Mouse (Mus musculus): Measurements from ENCODE around the gene Kif2c.
A peak's percentile ranks its signal among the peaks of the same experiment; 100 is the strongest.

Gene Kif2c

DNA sequence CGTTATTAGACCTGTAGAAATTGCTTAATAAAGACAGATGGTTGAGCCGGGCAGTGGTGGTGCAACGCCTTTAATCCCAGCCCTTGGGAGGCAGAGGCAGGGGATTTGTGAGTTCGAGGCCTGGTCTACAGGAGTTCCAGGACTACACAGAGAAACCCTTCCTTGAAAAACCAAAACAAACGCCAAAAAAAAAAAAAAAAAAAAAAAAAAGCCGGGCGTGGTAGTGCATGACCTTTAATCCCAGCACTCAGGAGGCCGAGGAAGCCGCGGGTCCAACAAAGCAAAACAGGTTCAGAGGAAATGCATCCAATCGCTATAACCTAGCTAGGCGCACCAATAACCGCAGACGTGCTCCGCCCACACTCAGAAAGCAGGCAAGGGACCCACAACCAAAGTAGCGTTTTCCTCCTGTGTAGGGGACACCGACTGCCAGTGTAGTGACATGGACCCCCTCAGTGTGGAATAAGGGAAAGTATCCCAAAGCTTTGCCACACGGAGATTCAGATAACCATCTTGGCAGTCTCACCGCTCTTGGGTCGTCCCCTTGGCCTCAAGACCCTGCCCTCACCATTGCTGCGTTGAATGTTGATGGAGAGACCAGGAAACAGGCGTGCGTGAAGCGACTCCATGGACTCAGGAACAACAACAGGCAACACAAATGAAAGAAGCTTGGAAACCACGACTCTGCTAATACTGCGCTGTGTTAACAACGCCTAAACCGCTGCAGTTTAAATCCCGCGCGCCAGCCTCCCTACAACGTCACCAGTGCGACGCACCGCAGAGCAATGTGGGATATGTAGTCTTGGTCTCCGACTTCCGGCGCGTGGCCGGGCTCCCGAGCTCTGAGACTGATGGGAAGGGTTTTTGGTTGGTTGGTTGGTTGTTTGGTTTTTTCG is at the start of gene Kif2c:
Kif2c (minus strand) TSS at position 777 of the 896 bp plus-strand sequence.
- Histone ChIP-seq H3K36me3 (ENCODE audit: control insufficient read depth, insufficient read depth, low read length, poor library complexity, severe bottlenecking) (no peaks in the 10 kb centered on the region), H3K27me3 (ENCODE audit: control insufficient read depth, insufficient read depth, low read length, poor library complexity, severe bottlenecking) (no peaks in the 10 kb centered on the region)
- DNase-seq (ENCODE audit: low read depth, low spot score), result peak; percentile 94

- DNase-seq (ENCODE audit: low read depth, low spot score), result no peak
- Histone ChIP-seq H3K36me3 (ENCODE audit: control insufficient read depth, insufficient read depth, low read length, poor library complexity, severe bottlenecking) (no peaks in the 10 kb centered on the region), H3K27me3 (ENCODE audit: control insufficient read depth, insufficient read depth, low read length, poor library complexity, severe bottlenecking) (no peaks in the 10 kb centered on the region)
Measured at GRCm38 (mm10) chr4:117231208-117231607, 48.8 kb upstream of the Kif2c start.

DNA sequence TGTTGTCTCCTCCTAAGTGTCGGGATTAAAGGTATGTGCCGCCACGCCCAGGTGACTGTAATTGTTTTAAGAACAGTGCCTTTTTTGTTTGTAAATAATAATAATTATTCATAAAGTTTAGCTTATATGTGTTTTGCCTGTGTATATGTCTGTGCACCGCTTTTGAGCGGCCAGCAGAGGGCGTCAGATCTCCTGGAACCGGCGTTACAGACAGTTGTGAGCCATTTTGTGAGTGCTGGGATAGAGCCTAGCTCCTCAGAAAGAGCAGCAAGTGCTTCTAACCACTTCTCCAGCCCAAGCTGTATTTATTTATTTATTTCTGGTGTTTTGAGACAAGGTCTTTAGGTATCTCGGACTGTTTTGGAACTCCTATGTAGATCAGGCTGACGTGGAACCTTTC is 47.9 kb upstream of the Kif2c start:
- DNase-seq (ENCODE audit: low read depth, low spot score), result no peak
- no peaks in the 10 kb centered on the region for H3K36me3 ChIP-seq (ENCODE audit: control insufficient read depth, insufficient read depth, low read length, poor library complexity, severe bottlenecking)
- H3K27me3 ChIP-seq (ENCODE audit: control insufficient read depth, insufficient read depth, low read length, poor library complexity, severe bottlenecking), result no peaks in the 10 kb centered on the region

GRCm38 (mm10) chr4:117229590-117229989 is 47.2 kb upstream of the Kif2c start:
- Histone ChIP-seq H3K36me3 (ENCODE audit: control insufficient read depth, insufficient read depth, low read length, poor library complexity, severe bottlenecking) (no peaks in the 10 kb centered on the region), H3K27me3 (ENCODE audit: control insufficient read depth, insufficient read depth, low read length, poor library complexity, severe bottlenecking) (no peaks in the 10 kb centered on the region)
- no peak for DNase-seq (ENCODE audit: low read depth, low spot score)

DNA sequence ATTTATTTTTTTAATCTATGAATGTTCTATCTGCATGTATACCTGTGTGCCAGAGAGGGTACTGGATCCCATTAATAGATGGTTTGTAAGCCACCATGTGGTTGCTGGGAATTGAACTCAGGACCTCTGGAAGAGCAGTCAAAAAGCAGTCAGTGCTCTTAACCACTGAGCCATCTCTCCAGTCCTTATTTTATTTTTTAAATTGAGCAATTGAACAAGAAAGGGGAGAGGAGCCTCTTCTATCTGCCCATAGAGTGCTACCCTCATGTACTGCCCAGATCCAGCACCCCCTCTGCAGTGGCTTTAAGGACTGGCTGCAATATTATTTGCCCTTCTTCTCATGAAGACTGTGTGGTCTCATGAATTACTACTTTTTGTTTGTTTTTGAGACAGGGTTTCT is 42.8 kb upstream of the Kif2c start:
- DNase-seq (ENCODE audit: low read depth, low spot score), result no peak
- H3K27me3 ChIP-seq (ENCODE audit: control insufficient read depth, insufficient read depth, low read length, poor library complexity, severe bottlenecking), result no peaks in the 10 kb centered on the region
- H3K36me3 ChIP-seq (ENCODE audit: control insufficient read depth, insufficient read depth, low read length, poor library complexity, severe bottlenecking), result no peaks in the 10 kb centered on the region

DNA sequence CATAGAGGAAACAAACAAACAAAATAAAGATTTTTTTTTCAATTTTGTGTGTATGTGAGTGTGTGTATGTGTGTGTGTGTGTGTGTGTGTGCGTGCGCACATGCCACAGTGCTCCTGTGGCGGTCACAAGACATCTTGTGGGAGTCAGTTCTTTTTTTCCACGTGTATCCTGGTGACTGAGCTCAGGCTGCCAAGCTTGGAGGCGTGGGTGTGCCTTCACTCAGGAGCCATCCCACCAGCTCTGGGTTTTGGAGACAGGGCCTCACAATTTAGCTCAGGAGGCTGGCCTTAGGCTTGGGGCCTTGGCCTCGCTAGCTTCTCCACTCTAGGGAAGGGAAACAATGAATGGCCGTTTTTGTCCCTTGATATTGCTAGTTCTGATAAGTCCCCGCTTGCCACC is 41.7 kb upstream of the Kif2c start:
- Histone ChIP-seq H3K36me3 (ENCODE audit: control insufficient read depth, insufficient read depth, low read length, poor library complexity, severe bottlenecking) (no peaks in the 10 kb centered on the region), H3K27me3 (ENCODE audit: control insufficient read depth, insufficient read depth, low read length, poor library complexity, severe bottlenecking) (no peaks in the 10 kb centered on the region)
- DNase-seq (ENCODE audit: low read depth, low spot score), result no peak

DNA sequence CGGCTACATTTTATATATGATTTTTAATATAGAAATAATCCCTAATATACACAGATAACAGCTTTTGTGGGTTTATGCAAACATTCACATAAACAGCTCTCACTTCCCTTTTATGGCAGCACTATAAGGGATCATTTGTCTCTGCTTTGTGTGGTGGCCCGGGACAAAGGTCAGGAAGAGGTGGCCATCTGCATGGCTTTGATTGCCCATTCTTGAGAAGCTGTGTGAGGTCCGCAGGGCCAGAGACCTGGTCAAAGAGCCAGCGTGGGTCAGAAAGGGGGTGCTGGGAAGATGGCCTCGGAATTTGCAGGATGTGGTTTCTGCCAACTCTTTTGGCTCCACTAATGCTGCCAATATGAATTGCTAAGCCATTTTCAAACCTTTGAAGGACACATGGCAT is 40.6 kb upstream of the Kif2c start:
- Histone ChIP-seq H3K36me3 (ENCODE audit: control insufficient read depth, insufficient read depth, low read length, poor library complexity, severe bottlenecking) (no peaks in the 10 kb centered on the region), H3K27me3 (ENCODE audit: control insufficient read depth, insufficient read depth, low read length, poor library complexity, severe bottlenecking) (no peaks in the 10 kb centered on the region)
- DNase-seq (ENCODE audit: low read depth, low spot score), result no peak

GRCm38 (mm10) chr4:117221836-117222235 is 39.4 kb upstream of the Kif2c start:
- DNase-seq (ENCODE audit: low read depth, low spot score), result no peak
- Histone ChIP-seq H3K27me3 (ENCODE audit: control insufficient read depth, insufficient read depth, low read length, poor library complexity, severe bottlenecking) (no peaks in the 10 kb centered on the region), H3K36me3 (ENCODE audit: control insufficient read depth, insufficient read depth, low read length, poor library complexity, severe bottlenecking) (no peaks in the 10 kb centered on the region)

DNA sequence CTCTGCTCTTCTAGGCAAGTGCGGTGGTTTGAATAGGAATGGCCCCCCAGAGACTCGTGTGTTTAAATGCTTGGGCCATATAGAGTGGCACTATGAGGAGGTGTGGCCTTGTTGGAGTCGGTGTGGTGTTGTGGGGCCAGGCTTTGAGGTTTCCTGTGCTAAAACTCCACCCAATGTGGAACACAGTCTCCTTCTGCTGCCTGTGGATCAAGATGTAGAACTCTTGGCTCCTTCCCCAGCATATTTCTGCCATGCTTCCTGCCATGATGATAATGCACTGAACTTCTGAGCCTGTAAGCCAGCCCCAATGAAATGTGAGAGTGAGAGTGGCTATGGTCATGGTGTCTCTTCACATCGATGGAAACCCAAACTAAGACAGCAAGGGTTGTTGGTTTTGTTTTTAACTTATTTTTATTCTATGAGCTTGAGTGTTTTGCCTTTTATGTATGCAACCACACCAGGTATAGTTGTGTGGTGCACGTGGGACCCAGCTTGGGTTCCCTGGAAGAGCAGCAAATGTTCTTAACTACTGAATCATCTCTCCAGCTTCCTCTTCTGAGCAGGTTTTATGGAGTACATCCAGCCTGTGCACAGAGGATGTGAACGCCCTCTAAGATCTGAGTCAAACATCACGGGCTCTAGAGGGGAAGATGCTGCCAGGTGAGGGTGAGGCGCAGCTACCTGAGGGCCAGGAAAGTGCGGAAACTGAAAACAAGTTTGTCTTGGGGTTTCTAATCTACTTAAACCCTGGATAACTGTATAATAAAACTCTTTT is 38.5 kb upstream of the Kif2c start:
- Histone ChIP-seq H3K36me3 (ENCODE audit: control insufficient read depth, insufficient read depth, low read length, poor library complexity, severe bottlenecking) (no peaks in the 10 kb centered on the region), H3K27me3 (ENCODE audit: control insufficient read depth, insufficient read depth, low read length, poor library complexity, severe bottlenecking) (no peaks in the 10 kb centered on the region)
- no peak for DNase-seq (ENCODE audit: low read depth, low spot score)

GRCm38 (mm10) chr4:117218517-117219219 is 36.2 kb upstream of the Kif2c start:
- no peaks in the 10 kb centered on the region for H3K27me3 ChIP-seq (ENCODE audit: control insufficient read depth, insufficient read depth, low read length, poor library complexity, severe bottlenecking)
- no peaks in the 10 kb centered on the region for H3K36me3 ChIP-seq (ENCODE audit: control insufficient read depth, insufficient read depth, low read length, poor library complexity, severe bottlenecking)
- DNase-seq (ENCODE audit: low read depth, low spot score), result peak; percentile 74

- Histone ChIP-seq H3K27me3 (ENCODE audit: control insufficient read depth, insufficient read depth, low read length, poor library complexity, severe bottlenecking) (no peaks in the 10 kb centered on the region), H3K36me3 (ENCODE audit: control insufficient read depth, insufficient read depth, low read length, poor library complexity, severe bottlenecking) (no peaks in the 10 kb centered on the region)
- no peak for DNase-seq (ENCODE audit: low read depth, low spot score)
Measured at GRCm38 (mm10) chr4:117217029-117217428, 34.6 kb upstream of the Kif2c start.

DNA sequence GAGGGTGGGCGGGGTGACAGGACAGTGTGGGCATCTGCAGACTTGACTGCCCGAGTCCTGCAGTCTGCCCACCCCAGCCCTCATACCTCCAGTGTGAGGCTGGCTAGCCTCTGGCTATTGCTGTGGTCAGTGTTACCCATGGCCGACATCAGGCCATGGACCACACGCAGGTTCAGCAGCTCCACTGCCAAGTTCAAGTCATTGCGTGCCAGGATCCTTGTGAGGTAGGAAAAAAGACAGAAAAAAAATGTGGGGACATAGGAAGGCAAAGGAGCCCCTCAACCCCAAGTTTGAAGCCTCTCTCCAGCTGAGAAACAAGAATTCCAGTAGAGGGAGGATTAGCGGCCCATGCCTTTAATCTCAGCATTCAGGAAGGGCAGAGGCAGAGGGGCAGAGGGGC is 31.8 kb upstream of the Kif2c start:
- Histone ChIP-seq H3K36me3 (ENCODE audit: control insufficient read depth, insufficient read depth, low read length, poor library complexity, severe bottlenecking) (no peaks in the 10 kb centered on the region), H3K27me3 (ENCODE audit: control insufficient read depth, insufficient read depth, low read length, poor library complexity, severe bottlenecking) (no peaks in the 10 kb centered on the region)
- DNase-seq (ENCODE audit: low read depth, low spot score), result no peak

- Histone ChIP-seq H3K27me3 (ENCODE audit: control insufficient read depth, insufficient read depth, low read length, poor library complexity, severe bottlenecking) (no peaks in the 10 kb centered on the region), H3K36me3 (ENCODE audit: control insufficient read depth, insufficient read depth, low read length, poor library complexity, severe bottlenecking) (no peaks in the 10 kb centered on the region)
- DNase-seq (ENCODE audit: low read depth, low spot score), result peak; percentile 93
Measured at GRCm38 (mm10) chr4:117210147-117211074, 28.0 kb upstream of the Kif2c start.

DNA sequence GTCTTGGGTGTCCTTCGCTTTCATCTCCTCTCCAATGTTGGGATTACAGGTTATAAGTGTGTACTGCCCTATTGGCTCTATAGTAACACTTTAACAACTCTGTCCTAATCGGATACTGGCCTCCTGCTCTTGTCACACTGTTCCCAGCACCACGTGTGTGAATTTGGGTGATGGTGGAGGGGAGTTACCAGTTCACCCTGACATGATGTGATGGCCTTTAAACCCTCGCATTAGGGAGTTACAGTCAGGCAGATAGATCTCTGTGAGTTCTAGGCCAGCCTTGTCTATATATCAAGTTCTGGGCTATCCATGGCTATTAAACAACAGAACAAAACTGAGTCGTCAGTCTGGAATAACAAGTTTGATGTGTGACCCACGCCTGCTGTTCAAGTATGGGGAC is 27.2 kb upstream of the Kif2c start:
- no peaks in the 10 kb centered on the region for H3K36me3 ChIP-seq (ENCODE audit: control insufficient read depth, insufficient read depth, low read length, poor library complexity, severe bottlenecking)
- H3K27me3 ChIP-seq (ENCODE audit: control insufficient read depth, insufficient read depth, low read length, poor library complexity, severe bottlenecking), result no peaks in the 10 kb centered on the region
- no peak for DNase-seq (ENCODE audit: low read depth, low spot score)

Data from splenic B cell, adult 2 months (primary cell).